Mouse (Mus musculus): ENCODE measurements at regions not wholly inside any gene's neighbourhood (a gene's known extent, or its start where the extent isn't known, plus 50 kb on each side); places are given as distances from the start of the nearest gene placed in this dataset.

GRCm38 (mm10) chr15:27129697-27130096, 234.3 kb upstream of the Fbxl7 start:
- peak; percentile 13 for DNase-seq (ENCODE audit: extremely low spot score)

- DNase-seq (ENCODE audit: extremely low spot score): no peak
Observed at GRCm38 (mm10) chr15:27132761-27133160, 237.4 kb upstream of the Fbxl7 start.

- no peak for DNase-seq (ENCODE audit: extremely low spot score)
Observed at GRCm38 (mm10) chr15:27137580-27137979, 242.2 kb upstream of the Fbxl7 start.

GRCm38 (mm10) chr15:27145860-27146259, 250.5 kb upstream of the Fbxl7 start:
- DNase-seq (ENCODE audit: extremely low spot score): no peak

- DNase-seq (ENCODE audit: extremely low spot score): no peak
Observed at GRCm38 (mm10) chr15:27160986-27161385, 265.6 kb upstream of the Fbxl7 start.

GRCm38 (mm10) chr15:27167484-27167883, 272.1 kb upstream of the Fbxl7 start:
- DNase-seq (ENCODE audit: extremely low spot score): no peak

GRCm38 (mm10) chr15:27169846-27170245, 274.5 kb upstream of the Fbxl7 start:
- no peak for DNase-seq (ENCODE audit: extremely low spot score)

GRCm38 (mm10) chr15:27173506-27173905, 278.1 kb upstream of the Fbxl7 start:
- no peak for DNase-seq (ENCODE audit: extremely low spot score)

- DNase-seq (ENCODE audit: extremely low spot score): no peak
Observed at GRCm38 (mm10) chr15:27178084-27178935, 282.9 kb upstream of the Fbxl7 start.

- peak; percentile 52 for DNase-seq (ENCODE audit: extremely low spot score)
Observed at GRCm38 (mm10) chr15:27189699-27190098, 276.8 kb upstream of the Ank start.

- DNase-seq (ENCODE audit: extremely low spot score): no peak
Observed at GRCm38 (mm10) chr15:27201513-27201912, 265.0 kb upstream of the Ank start.

GRCm38 (mm10) chr15:27204888-27205287, 261.6 kb upstream of the Ank start:
- DNase-seq (ENCODE audit: extremely low spot score): no peak

- DNase-seq (ENCODE audit: extremely low spot score): no peak
Observed at GRCm38 (mm10) chr15:27207446-27207845, 259.0 kb upstream of the Ank start.

- no peak for DNase-seq (ENCODE audit: extremely low spot score)
Observed at GRCm38 (mm10) chr15:27216387-27216786, 250.1 kb upstream of the Ank start.

- DNase-seq (ENCODE audit: extremely low spot score): no peak
Observed at GRCm38 (mm10) chr15:27219126-27219738, 247.2 kb upstream of the Ank start.

GRCm38 (mm10) chr15:27223610-27224511, 242.6 kb upstream of the Ank start:
- no peak for DNase-seq (ENCODE audit: extremely low spot score)

GRCm38 (mm10) chr15:27224512-27224850, 242.0 kb upstream of the Ank start:
- no peak for DNase-seq (ENCODE audit: extremely low spot score)

- DNase-seq (ENCODE audit: extremely low spot score): no peak
Observed at GRCm38 (mm10) chr15:27232804-27233203, 233.7 kb upstream of the Ank start.

- peak; percentile 74 for DNase-seq (ENCODE audit: extremely low spot score)
Observed at GRCm38 (mm10) chr15:27234770-27235169, 231.7 kb upstream of the Ank start.

GRCm38 (mm10) chr15:27238301-27238700, 228.2 kb upstream of the Ank start:
- no peak for DNase-seq (ENCODE audit: extremely low spot score)

- no peak for DNase-seq (ENCODE audit: extremely low spot score)
Observed at GRCm38 (mm10) chr15:27246302-27246701, 220.2 kb upstream of the Ank start.
